Mouse (Mus musculus): ENCODE data around the gene Errfi1.

The Errfi1 gene

DNA sequence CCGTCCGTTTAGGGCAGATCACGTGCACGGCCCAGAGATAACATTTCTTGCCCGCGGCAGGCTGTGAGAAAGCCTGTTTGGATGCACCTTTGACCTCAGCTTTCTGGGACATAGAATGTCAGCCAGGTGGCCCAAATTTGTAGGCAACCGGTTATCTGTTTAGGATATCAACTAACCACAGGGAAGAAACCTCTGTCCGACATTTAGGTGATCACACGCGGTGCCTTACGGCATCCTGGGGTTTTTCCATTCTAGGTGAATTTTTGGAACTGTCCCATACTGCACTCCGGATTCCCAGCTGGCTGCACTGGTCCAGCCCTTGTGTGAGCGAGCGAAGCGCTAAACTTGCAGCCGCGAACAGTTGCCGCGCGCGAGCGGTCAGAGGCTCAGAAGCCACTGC lies 25.9 kb downstream of the Errfi1 start:
- no peak for DNase-seq (ENCODE audit: low read depth)

DNA sequence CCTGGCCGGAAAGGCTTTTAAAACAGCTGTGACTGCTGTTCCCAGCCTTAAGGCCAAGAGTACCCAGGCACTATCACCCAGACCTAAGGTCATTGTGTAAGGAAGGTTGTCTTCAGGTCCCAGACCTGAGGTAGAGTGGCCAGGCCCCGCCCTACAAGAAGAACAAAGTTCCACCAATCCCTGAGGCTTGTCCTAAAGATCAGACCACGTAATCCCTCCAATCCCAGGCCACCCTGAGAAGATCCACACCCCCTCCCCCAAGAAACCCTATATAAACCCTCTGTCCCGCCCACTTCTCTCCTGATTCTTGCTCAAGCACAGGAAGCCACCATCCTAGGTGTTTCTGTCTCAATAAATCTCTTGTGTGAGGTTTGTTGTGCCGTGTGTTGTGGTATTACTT lies 26.6 kb downstream of the Errfi1 start:
- no peak for DNase-seq (ENCODE audit: low read depth)

DNA sequence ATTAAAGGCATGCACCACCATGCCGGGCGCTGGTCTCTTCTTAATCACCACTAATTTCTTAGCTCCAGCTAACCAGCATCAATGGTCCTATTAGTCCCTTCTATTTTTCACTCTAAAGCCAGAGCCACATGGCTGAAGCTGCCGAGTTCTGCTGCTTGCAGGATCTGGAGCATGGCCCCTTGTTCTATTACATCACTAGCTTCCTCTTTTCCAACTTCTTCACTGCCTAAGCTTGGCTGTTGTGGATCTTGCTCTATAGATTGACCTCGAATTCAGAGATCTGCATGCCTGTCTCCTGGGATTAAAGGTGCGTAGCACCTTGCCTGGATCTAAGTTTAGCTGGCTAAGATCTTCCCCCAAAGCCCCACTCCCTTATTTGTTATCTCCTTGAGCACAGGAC lies 28.9 kb downstream of the Errfi1 start:
- DNase-seq (ENCODE audit: low read depth) = no peak

DNA sequence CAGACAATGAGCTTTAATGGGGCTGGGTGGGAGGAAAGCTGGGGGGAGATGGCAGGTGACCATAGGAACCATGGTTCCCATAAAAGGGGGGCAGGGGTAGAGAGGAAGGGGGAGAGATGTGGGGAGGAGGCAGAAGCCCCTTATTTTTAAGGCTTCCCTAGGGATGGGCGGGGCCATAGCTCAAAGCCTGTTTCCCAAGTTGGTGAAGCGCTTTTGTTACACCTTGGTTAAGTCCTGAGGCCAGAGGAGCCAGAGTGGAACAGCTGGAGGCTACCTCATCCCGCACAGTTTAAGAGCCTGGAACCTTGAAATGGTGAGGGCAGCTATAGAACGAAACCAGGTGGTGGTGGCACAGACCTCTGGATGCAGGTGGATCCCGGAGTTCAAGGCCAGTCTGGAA lies 34.2 kb downstream of the Errfi1 start:
- DNase-seq (ENCODE audit: low read depth) = no peak

DNA sequence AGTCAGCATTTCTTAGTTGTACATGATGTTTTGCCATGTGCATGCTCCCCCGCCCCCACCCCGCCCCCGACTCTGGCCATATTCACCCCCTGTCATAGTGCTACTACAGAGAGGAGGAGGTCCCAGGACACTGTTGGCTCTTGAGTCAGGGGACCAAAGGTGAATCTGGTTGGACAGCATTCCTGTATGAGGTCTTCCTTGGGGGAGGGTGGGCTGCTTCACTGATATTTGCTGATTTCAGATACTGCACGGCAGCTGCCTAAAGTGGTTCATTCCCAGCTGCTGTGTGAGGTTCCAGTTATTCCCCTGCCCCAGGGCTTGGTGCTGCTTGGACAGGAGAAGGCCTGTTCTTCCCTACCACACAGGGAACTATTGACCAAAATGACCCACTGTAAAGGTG lies 34.8 kb downstream of the Errfi1 start:
- DNase-seq (ENCODE audit: low read depth) = no peak

DNA sequence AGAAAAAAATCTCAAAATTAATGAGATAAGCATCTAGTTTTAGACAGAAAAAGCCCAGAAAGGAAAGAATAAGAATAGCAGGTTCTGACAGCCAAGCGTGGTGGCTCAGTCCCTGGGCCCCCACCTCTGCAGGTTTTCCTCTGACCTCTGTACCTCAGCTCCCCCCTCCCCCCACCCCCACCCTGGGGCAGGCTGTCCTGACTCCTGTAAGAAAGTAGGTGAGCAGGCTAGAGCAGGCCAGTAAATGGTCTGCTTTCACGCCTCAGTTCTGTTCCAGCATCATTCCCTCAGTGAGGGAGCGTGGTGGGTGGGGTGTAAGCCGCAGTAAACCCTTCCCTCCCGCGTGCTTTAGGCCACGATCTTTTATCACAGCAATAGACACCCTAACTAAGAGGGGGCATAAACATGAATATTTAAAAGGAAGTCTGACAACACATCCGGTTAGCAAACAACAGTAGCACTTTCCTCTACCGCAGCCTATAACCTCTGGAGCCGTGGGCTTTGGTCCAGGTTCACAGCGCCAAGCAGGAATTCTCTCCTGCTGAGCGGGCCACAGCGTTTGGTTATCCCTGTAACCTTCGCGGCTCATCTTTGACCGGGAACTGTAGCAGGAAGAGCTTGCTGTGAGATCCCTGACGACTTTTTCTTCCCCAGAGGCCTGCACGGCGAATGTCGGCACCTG lies 35.7 kb downstream of the Errfi1 start:
- no peak for DNase-seq (ENCODE audit: low read depth)

DNA sequence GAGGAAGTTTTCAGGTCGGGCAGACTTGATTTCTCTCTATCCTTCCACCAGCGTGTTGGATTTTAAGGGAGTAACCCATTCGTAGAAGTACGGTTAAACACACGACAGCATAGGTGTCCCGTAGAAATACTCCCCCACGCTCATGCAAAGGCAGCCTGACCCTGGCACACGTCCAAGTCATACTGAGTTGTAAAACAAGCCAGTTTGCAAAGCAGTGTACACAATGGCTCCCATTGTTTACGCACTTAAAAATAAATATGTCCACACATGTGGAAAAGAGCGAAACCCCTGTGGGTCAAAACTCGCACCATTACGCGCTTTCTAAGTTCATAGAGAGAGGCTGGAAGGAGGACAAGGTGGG lies 36.2 kb downstream of the Errfi1 start:
- DNase-seq (ENCODE audit: low read depth) = no peak

DNA sequence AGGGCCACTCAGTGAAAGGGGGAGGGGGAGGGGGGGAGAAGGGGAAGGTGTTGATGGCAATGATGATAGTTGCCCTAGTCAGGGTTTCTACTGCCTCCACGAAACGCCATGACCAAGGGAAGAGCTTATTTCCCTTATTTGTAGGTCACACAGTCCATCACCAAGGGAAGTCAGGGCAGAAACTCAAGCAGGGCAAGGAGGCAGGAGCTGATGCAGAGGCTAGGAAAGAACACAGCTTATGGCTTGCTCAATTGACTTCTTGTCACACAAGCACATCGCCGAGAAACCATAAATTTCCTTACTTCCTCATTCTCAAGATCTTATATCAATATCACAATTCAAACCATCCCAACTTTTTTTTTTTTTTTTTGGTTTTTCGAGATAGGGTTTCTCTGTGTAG lies 37.6 kb downstream of the Errfi1 start:
- DNase-seq (ENCODE audit: low read depth) = peak; percentile 43

DNA sequence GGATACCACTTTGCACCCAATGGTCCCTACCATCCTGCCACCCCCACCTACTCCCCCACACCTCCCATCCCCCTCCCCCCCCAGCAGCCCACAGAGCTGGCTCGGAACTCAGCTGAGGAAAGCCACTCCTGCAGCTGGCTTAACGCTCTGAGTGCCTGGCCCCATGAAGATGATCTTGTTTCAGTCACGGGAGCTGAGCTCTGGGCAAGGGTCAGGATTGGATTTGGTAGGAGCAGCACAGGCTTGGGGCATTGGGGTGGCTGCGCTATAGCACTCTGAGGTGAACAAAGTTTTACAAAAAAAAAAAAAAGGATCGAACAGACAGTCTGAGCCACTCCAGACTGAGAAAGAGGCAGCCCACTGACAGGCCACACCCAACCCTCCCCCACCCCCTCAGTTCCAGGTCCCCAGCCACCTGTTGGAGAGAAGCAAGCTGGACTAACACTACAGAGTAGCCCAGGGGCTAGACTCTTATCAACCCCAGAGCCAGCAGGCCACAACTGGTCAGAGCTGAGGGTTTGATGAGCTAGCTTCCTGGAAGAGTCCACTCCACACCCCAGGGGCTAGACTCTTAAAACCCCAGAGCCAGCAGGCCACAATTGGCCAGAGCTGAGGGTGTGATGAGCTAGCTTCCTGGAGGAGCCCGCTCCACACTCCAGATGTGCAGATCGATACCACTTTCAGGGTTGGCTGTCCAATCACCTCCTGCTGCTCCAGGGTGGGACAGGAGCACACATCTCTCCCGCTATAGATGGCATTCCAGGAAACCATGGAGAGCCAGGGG lies 41.2 kb downstream of the Errfi1 start:
- peak; percentile 64 for DNase-seq (ENCODE audit: low read depth)

DNA sequence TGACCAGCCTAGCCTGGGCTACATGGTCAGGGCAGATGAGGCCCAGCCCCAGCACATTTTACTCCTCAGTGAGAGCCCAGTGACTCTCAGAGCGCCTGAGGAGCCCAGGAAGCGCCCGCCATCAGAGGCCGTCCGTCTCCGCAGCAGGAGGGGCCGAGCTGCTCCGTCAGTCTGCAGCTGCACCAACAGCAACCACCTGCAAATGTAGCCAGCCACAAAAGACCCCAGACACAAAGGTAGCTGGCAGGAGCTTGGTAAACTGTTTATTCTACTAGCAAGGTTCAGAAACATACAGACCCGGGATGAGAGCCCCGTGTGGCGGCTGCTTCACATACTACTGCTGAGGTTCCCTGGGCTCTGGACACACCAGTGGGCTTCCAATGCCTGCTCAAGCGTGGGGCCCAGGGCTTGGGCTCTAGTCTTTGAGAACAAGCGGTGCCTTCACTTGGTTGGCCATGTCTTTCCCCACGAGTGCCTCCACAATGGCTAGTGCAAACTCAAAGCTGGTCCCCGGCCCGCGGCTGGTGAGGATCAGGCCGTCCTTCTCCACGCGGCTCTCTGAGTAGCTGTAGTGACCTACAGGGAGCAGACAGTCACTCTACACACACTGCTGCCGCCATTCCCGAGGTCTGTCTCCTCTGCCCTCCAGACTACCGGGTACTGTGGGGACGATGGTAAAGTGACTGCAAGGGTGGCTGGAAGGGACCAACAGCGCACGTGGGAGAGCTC lies 43.3 kb downstream of the Errfi1 start:
- no peak for DNase-seq (ENCODE audit: low read depth)

DNA sequence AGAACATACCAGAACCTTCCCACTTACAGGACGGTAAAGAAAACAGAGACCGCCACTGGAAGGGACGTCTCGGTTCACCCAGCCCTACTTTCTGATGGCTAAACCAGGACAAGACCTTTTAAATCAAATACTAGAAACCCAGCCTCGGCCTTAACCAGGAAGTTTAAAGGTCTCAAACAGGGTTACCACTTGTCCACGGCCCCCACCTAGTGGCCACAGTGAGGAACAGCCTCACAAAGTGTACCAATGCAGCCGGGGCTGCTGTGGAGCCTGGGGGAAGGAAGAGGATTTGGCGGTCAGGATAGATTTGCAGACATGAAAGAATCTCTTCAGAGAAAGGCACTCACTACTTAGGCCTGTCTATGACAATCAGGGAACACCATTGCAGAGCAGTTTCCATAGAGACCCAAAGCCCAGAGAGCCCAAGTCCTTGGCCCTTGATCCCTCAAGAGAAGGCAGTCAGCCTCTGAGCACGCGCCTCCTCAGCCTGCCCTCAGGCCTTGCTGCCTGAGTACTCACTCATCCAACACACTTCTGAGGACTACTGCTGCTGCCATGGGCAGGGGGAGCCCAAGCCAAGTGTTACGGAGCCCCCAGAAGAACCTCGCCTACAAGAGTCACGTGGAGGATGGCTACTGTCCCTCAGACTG lies 45.1 kb downstream of the Errfi1 start:
- DNase-seq (ENCODE audit: low read depth) = peak; percentile 80

DNA sequence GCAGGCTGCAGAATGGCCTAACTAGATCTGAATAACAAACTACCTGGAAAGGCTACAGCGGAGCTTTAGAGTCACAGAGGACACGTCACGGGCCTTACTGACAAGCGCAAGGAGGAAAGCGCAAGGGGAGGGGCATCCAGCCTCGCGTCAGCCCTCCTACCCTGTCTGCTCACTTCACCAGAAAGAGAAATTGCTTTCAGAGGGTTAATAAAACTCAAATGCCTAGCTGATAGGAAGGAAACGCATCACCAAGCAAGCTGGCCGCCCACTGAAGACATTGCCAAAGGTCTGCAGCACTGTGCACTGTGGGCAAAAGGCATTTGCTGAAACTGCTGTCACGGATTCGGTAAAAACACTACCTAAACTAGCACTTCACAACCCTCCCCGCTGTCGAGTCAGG lies 46.8 kb downstream of the Errfi1 start:
- no peak for DNase-seq (ENCODE audit: low read depth)

DNA sequence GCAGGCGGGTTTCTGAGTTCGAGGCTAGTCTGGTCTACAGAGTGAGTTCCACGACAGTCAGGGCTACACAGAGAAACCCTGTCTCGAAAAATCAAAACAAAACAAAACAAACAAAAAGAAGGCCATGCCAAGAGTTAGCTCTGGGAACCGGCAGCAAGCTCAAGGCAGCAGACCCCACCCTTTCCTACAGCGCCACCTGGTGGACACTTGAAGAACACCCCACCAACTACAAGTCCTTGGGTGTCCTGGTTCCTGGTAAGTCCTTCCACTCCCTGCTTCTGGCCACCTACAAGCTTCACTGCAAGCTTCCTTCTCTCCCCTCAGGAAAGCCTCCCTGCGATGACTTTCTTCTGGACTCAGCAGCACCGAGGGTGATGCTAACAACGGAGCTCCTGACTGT lies 47.9 kb downstream of the Errfi1 start:
- DNase-seq (ENCODE audit: low read depth) = peak; percentile 82

DNA sequence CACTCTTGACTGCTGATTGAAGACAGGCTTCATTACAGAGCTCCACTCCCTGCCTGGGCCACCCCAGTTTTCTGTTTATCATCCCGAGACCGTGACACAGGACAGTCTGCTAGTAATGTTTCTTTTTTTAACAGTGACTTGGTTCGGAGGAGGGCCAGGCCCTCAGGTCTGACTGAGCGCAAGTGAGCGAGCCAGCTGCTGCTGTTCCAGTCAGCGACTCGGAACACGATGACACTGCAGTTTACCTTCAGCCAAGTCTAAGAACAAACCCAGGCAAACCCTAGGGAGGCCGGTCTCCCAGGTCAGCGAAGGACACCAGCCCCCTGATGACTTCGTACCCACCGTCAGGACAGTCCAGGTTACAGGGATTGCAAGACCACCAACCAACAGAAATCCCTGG lies 48.3 kb downstream of the Errfi1 start:
- DNase-seq (ENCODE audit: low read depth) = no peak

DNA sequence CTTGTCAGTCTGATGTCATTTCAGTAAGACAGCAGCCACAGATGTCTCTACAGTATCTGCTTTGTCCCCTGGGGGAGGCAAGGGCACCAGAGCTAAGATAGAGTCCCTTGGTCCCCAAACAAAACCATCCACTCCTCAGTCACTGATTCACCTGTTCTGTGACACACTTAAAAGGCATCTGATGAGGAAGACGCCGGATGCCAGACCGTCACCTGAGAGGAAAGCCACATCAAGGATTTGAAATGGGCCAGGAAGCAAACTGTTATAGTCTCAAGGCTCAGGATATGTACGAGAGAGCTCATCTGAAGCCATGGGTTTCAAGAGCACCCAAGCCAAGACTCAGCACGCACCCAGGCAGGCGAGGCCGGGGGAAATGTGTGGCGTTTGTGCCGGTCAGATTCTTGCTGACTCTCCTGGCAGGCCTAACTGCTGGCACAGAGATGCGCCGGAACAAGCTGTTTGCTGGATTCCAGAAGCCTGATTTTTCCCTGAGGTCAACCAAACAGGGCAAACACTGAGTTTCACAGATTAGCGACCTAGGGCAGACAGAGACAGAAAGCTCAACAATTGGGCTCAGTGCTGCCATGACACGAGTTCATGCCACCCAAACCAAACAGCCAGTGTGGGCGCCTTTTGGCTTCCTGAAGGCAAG lies 49.5 kb downstream of the Errfi1 start:
- DNase-seq (ENCODE audit: low read depth) = no peak

DNA sequence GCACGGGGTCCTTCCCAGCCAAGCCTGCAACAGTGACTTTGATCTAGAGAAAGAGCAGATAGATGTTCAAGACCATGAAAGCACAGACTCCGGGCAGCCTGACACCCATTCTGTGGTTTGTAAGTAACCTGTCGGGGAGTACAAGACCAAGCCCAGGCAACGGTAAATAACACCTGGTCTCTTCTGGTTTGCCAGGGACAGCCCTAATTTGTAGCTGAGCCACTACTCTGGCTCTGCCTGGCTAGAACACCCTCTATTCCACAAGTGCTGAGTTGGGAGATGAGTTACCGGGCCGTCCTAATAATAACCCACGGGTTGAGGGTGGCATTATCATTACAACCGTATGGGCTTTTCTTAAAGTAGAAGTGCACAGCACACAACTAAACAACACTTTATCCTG lies 53.4 kb downstream of the Errfi1 start:
- DNase-seq (ENCODE audit: low read depth) = no peak

DNA sequence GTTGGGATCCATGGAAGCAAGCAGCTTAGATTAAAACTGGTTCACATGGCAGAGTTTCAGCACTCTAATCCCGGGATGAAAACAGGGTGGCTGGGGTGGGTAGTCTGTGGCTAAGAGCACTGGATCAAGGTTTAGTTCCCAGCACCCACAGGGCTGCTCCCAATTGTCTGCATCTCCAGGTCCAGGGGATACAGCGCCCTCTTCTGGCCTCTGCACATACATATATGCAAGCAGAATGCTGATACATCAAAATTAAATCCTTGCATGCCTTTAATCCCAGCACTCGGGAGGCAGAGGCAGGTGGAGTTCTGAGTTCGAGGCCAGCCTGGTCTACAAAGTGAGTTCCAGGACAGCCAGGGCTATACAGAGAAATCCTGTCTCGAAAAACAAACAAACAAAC lies 54.8 kb downstream of the Errfi1 start:
- DNase-seq (ENCODE audit: low read depth) = peak; percentile 75

DNA sequence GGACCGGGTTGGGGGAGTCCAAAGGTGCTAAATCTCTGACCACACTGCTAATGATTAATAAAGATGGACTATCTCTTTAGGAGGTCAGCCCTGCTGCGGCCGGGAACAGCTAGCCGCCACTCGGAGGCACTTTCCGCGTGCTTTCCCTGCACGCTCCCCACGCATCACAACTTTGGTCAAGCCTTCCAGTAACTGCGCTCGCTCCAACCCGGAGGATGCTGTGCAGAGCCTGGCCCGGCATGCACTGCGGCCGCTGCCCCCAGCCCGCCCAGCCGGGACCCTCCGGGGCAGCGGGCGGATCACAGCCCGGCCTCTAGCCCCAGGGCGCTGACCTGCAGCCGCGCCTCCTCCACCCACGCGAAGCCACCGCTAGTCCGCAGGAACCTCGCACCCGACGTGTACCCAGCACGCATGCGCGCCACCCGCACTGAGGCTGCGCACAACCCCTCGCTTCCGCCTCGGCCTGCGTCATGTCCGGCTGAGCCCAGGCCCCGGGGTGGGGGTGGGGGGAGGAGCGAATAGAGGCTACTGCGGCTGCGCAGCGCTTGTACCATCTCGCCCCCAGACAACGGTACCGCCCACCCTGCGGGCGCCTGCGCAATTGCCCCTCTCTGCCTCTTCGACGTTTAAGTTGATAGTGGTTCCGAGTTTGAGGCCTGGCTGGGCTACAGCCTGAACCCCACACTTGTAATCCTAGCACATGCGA lies 55.9 kb downstream of the Errfi1 start:
- DNase-seq (ENCODE audit: low read depth) = peak; percentile 98

DNA sequence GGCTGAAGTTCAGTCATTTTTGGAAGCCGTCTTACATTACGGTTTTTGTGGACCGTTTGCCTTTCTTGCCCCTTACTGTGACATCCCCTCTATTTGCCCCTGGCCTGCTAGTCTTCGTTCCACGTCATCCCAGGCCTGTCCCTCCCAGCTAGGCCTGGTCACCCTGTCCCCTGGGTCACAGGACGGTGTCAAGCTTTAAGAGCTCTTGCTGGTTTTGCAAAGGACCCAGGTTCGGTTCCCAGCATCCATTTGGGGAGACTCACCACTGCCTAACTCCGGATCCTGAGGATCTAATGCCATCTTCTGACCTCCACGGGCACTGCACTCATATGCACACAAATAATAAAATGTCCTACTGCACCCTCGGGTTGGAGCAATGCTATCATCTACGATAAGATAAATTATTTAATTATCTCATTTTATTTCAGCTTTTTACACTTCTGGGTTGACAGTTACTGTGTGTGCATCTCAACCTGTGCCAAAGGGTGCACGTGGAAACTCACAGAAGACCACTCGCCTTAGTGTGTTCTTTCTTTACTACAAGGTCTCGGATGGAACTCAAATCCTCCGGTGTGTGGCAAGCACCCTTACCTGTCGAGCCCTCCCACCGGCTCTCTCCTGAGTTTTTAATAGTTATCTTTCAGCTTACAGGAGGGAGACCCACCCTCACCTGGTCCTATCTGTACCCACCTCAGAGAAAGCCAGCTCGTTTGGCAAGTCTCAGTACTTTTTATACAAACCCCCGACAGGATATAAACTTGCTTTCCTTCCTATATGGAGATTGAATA lies 56.6 kb downstream of the Errfi1 start:
- no peak for DNase-seq (ENCODE audit: low read depth)

DNA sequence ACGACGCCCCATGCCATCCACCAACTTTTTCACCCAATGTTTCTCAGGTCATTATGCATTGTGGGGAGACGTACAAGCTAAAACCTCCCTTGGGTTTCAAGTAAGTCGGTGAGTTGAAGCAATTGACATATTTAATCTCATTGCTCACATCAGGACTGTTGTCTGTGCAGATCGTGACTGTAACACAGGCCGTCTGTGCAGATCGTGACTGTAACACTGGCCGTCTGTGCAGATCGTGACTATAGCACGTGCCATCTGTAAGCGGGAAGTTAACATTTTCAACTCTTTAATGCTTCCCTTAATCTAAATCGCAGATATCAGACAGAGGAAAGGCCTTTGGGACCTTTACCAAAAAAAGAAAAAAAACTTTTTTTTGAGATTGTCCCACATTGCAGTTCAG lies 60.0 kb downstream of the Errfi1 start:
- DNase-seq (ENCODE audit: low read depth) = no peak

DNA sequence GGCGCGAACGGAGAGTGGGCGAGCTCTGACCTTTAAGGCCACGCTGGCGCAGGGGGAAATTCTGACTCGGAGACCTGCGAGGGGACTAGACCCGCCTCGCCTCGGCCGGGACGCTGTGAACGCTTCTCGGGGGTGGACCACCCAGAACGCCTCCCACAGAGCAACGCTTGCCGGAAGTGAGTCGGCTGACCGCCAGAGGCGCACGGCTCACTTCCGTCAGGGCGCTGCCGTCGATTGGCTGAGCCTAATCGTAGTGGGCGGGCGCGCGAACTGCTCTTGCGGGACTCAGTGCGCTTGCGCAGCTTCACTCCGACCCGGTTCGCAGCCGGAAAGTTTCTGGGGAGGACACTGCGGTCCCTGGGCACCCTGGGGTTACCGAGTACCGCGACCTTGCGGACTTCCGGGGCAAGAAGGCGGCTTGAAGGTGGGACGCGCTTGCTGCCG lies 60.6 kb downstream of the Errfi1 start, which contains the start of the genes Park7 and Tnfrsf9:
Gene Park7, minus strand, starts transcription at position 148 of the 444 bp plus-strand sequence.
Gene Tnfrsf9, plus strand, starts transcription at position 273 of the 444 bp plus-strand sequence.
- DNase-seq (ENCODE audit: low read depth) = peak; percentile 98
